Mouse (Mus musculus) midbrain, embryonic 16.5 days (tissue): ENCODE results near the gene Hipk4. TPM values are rescaled to one million over a fixed set of nuclear protein-coding genes. Genes with fewer than 3 reads are reported as not detected.

ENCODE experiments used
- ATAC-seq: fragments of 200-750 bp; cut with Nextera tagmentation; 2 replicates; pipeline ENCODE4 v1.8.0; 2017; ENCODE audit warnings: moderate TSS enrichment
- H3K27ac ChIP-seq: fragments of 300-500 bp; sonication (generic); 2 replicates; pipeline ENCODE4 v1.5.1; 2014; ENCODE audit warnings: mild to moderate bottlenecking, low read length, mixed read lengths
- H3K27me3 ChIP-seq: fragments of 300-500 bp; sonication (generic); 2 replicates; pipeline ENCODE4 v1.6.1; 2014; ENCODE audit warnings: low read depth, low read length, mixed read lengths; ENCODE audit not compliant: control insufficient read depth, insufficient read depth
- H3K36me3 ChIP-seq: fragments of 300-500 bp; sonication (generic); 2 replicates; pipeline ENCODE4 v1.6.1; 2014; ENCODE audit warnings: mild to moderate bottlenecking, low read length, moderate library complexity, mixed read lengths; ENCODE audit not compliant: control insufficient read depth, insufficient read depth
- H3K4me1 ChIP-seq: fragments of 300-500 bp; sonication (generic); 2 replicates; pipeline ENCODE4 v1.6.1; 2014; ENCODE audit warnings: mild to moderate bottlenecking, low read length, mixed read lengths; ENCODE audit not compliant: control insufficient read depth, insufficient read depth
- H3K4me2 ChIP-seq: fragments of 300-500 bp; sonication (generic); 2 replicates; pipeline ENCODE4 v1.6.1; 2014; ENCODE audit warnings: mild to moderate bottlenecking, low read length, mixed read lengths
- H3K4me3 ChIP-seq: fragments of 300-500 bp; sonication (generic); 2 replicates; pipeline ENCODE4 v1.5.1; 2014; ENCODE audit warnings: low read depth, mild to moderate bottlenecking, low read length, moderate library complexity, mixed read lengths
- H3K9ac ChIP-seq: fragments of 300-500 bp; sonication (generic); 2 replicates; pipeline ENCODE4 v1.6.1; 2014; ENCODE audit warnings: low read depth, low read length, mixed read lengths
- H3K9me3 ChIP-seq: fragments of 300-500 bp; sonication (generic); replicated peaks from 2 replicates; pipeline ENCODE4 v1.6.1; 2014; ENCODE audit warnings: mild to moderate bottlenecking, low read length, mixed read lengths; ENCODE audit not compliant: control insufficient read depth, poor library complexity, severe bottlenecking
- WGBS: fragments of 180-500 bp; shearing (Covaris S2); extraction: QIAGEN DNeasy Blood & Tissue Kit; methylation state at CpG from one replicate; pipeline ENCODE4 v1.1.7; 2014; 5-methylcytosine and 5-hydroxymethylcytosine counted together
- polyA plus RNA-seq: library from polyadenylated mRNA; unstranded; fragments of >200 nt; fragmentation: Nextera tagmentation; extraction: Ambion mirVana; gene quantifications from 2 replicates; pipeline ENCODE4 v1.2.1, GENCODE M21; 2015

The Hipk4 gene
- polyA plus RNA-seq, 1 experiment from 2014 or later = 0.88 TPM

DNA sequence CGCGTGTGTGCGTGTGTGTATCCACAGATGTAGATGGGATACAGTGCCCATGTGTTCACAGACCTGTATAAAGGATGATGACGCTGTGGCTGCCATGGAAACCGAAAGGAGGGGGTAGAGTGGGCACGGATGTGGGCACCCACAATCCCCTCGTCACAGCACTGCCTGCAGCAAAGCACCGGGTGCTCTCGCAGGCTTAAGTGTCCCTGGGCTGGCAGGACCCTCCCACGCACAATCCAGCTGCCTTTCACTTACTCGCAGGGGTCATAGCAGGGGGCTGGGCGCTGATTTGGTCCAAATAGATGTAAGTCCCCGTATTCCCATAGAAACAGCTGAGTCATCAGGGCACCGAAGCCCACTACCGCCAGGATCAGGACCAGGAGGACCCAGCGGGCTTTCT lies 18.4 kb downstream of the Hipk4 start:
- Histone ChIP-seq H3K4me1 (peaks cover 16% of the 10 kb centered on the region), H3K36me3 (peaks cover 13% of the 10 kb centered on the region), H3K27me3 (no peaks in the 10 kb centered on the region), H3K9ac (peak overlapping the region; percentile 86), H3K4me3 (peak overlapping the region; percentile 70), H3K27ac (0 out of 2 replicates have a peak overlapping the region, but pooled peaks have one; percentile 13), H3K9me3 (no peaks in the 10 kb centered on the region), H3K4me2 (peak overlapping the region; percentile 82)
- WGBS = 59% methylated on average over 16 of the region's 16 CpGs
- ATAC-seq = peak; percentile 44

DNA sequence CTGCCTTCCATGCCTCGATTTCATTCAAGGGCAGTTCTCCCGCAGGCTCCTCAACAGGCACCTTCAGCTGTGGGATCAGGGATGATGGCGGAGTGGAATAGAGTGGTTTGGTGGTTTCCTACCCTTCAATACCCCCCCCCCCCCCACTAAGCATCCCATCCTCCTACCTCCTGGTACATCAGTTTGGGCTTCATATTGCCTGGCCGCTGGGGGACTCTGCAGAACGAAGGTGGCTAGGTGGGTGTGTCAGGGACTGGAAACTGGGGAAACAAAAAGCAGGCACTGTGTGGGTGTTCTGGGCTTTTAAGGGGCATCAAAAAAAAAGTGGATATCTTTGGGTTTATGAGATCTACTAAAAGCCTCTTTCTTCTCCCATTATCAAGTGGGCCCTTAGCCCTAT lies 18.9 kb downstream of the Hipk4 start:
- Histone ChIP-seq H3K27ac (no peak overlapping the region), H3K4me1 (peaks cover 16% of the 10 kb centered on the region), H3K4me3 (peak overlapping the region; percentile 70), H3K9ac (peak overlapping the region; percentile 86), H3K9me3 (no peaks in the 10 kb centered on the region), H3K36me3 (peaks cover 8% of the 10 kb centered on the region), H3K27me3 (no peaks in the 10 kb centered on the region), H3K4me2 (peak overlapping the region; percentile 82)
- WGBS = 58% methylated on average over 5 of the region's 5 CpGs
- no peak; the same call in 1 of the 2 replicates for ATAC-seq

DNA sequence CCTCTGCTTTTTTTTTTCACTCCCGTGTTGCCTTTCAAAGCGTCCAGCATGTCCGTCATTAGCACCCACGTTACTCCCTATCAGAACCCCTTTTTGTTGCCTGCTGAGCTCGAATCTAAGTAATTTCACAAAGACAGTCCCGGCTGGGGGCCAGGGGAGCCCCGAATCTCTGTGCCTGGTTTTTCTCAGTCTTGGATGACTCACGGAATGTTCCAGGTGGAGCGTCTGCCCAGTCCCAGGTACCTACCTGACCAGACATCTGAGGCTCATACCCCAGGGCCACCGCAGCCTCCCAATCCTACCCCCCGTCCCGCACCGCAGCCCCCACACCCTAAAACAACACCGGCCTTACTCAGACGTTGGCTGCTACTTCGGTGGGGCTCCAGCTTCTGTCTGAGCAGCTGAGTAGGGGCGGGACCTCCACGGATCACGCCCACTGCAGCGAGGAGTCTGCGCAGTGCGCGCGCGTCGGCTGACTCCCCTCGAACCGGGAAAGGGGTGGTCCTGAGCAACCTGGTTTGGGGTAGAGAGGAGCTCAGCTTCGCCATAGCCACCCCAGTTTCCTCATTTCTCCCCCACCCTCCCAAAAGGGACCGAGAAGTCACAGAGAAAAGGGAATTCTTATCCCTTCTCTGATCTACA lies 19.4 kb downstream of the Hipk4 start:
- Histone ChIP-seq H3K27ac (peak overlapping the region; percentile 59), H3K36me3 (peaks cover 6% of the 10 kb centered on the region), H3K4me3 (peak overlapping the region; percentile 70), H3K4me1 (peaks cover 16% of the 10 kb centered on the region), H3K4me2 (peak overlapping the region; percentile 82), H3K9me3 (no peaks in the 10 kb centered on the region), H3K9ac (peak overlapping the region; percentile 86), H3K27me3 (no peaks in the 10 kb centered on the region)
- ATAC-seq = peak; percentile 95
- 3% methylated on average over 30 of the region's 30 CpGs for WGBS

DNA sequence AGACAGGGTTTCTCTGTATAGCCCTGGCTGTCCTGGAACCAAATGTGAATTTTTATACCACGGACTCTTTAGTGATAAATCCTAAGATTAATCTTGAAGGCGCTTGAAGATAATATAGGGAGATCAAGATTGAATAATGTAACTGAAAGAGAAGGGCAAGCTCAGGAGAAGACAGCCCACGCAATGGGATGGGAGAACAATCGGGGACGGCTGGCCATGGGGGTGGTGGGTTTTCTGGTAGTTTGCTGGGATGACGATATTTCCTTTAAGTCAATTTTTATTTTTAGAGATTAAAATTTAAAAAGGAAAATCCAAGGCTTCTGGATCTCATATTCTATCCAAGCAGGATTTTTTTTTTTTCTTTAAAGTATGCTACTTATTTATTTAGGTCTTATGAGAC lies 20.0 kb downstream of the Hipk4 start:
- peak overlapping the region; percentile 82 for H3K4me2 ChIP-seq
- H3K27ac ChIP-seq = peak overlapping the region; percentile 59; the same call in 1 of the 2 replicates
- H3K9me3 ChIP-seq = no peaks in the 10 kb centered on the region
- peaks cover 16% of the 10 kb centered on the region for H3K4me1 ChIP-seq
- H3K9ac ChIP-seq = peak overlapping the region; percentile 86
- 0 out of 2 replicates have a peak, but pooled peaks have one; percentile 22 for ATAC-seq
- H3K36me3 ChIP-seq = peaks cover 2% of the 10 kb centered on the region
- H3K4me3 ChIP-seq = peak overlapping the region; percentile 70
- WGBS = 51% methylated on average over 6 of the region's 6 CpGs
- H3K27me3 ChIP-seq = no peaks in the 10 kb centered on the region

DNA sequence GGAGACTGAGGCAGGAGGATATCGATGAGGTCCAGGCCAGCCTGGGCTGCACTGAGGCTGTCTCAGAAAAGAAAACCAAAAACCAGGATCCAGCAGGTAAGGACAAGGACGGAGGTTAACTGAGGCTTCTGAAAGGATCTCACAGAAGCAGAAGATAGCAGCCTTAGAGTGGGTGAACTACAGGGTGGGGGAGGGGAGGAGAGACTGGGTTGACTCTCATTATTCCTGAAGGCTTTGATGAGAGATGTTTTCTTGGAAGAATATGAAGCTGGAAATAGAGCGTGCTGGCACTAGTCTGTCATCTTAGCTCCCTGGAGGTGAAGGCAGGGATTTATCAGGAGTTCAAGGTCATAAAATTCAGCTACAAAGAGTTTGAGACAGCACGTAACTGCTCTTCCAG lies 20.8 kb downstream of the Hipk4 start:
- Histone ChIP-seq H3K9ac (no peak overlapping the region), H3K4me3 (no peak overlapping the region), H3K4me1 (peaks cover 16% of the 10 kb centered on the region), H3K36me3 (no peaks in the 10 kb centered on the region; the same call in 1 of the 2 replicates), H3K4me2 (no peak overlapping the region), H3K27me3 (no peaks in the 10 kb centered on the region), H3K9me3 (no peaks in the 10 kb centered on the region), H3K27ac (no peak overlapping the region)
- 79% methylated on average over 4 of the region's 4 CpGs for WGBS
- no peak for ATAC-seq

DNA sequence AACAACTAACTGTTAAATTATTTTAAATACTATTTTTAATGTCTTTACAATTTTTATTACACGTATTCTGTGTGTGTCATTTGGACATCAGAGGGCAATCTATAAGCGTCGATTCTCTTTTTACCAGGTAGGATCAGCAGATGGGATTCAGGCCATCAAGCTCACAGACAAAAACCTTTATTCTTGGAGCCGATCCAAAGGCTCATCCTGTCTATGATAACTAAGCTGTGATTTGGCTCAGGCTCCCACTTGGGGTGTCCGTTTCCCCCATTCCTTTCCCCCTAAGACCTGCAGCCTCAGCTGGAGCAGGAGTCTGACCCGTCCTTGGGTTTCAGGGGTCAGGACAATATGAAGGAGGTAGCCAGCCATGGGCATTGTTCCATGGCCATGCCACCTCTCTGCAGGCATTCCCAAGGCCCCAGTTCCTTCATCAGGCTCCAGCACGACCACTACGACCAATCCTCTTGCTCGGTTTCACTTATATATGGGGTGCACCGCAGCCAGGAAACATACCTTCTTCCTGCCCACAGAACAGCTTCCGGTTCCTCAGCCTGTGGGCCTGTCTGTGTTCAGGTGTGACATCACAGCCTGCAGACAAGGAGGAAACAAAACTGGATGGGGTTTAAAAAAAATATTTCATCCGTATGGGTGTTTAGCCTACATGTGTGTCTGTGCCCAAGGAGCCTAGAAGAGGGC lies 21.8 kb downstream of the Hipk4 start:
- H3K4me2 ChIP-seq = no peak overlapping the region
- WGBS = 87% methylated on average over 12 of the region's 12 CpGs
- H3K9me3 ChIP-seq = no peaks in the 10 kb centered on the region
- H3K36me3 ChIP-seq = no peaks in the 10 kb centered on the region
- H3K9ac ChIP-seq = no peak overlapping the region
- no peak for ATAC-seq
- peaks cover 16% of the 10 kb centered on the region for H3K4me1 ChIP-seq
- H3K4me3 ChIP-seq = no peak overlapping the region
- H3K27ac ChIP-seq = no peak overlapping the region
- no peaks in the 10 kb centered on the region for H3K27me3 ChIP-seq

DNA sequence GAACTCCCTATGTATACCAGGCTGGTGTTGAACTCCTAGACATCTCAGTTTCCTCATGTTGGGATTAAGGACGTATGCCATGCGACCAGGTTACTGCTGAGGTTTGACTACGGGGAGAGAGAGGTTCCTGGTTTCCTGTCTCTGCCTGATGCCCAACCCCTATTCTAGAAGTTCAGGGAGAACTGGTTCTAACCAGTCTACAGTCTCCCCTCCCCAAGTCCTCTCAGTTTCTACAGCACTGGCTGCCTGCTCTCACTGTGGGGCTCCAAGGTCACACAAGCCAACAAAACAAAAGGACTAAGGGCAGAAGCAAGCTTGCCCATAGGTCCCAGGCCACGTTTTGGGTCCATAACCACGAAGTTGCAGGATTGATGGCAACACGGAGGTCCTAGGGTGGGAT lies 26.5 kb downstream of the Hipk4 start:
- Histone ChIP-seq H3K4me3 (no peak overlapping the region), H3K27me3 (no peaks in the 10 kb centered on the region), H3K4me1 (peaks cover 18% of the 10 kb centered on the region), H3K9me3 (no peaks in the 10 kb centered on the region), H3K4me2 (no peak overlapping the region), H3K27ac (no peak overlapping the region), H3K36me3 (no peaks in the 10 kb centered on the region), H3K9ac (no peak overlapping the region)
- WGBS = 76% methylated on average over 6 of the region's 6 CpGs
- ATAC-seq = no peak

DNA sequence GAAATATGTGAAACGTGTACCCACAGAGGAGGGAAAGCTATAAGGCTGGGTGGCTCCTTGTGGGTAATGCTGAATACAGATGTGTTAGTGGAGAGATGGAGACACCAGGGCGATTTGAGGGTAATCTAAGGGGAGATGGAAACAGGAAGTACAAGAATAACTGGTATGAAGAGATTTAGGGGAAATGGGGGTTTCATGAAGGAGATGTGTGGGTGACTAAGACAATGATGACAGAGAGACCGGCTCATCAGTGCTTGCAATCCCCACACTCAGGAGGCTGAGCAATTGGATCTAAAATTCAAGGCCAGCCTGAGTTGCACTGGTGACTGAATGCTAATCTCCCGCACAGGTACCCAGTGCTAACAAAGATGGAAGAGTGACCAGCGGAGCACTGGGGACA lies 29.0 kb downstream of the Hipk4 start:
- 63% methylated on average over 5 of the region's 5 CpGs for WGBS
- H3K4me2 ChIP-seq = peak overlapping the region; percentile 91

DNA sequence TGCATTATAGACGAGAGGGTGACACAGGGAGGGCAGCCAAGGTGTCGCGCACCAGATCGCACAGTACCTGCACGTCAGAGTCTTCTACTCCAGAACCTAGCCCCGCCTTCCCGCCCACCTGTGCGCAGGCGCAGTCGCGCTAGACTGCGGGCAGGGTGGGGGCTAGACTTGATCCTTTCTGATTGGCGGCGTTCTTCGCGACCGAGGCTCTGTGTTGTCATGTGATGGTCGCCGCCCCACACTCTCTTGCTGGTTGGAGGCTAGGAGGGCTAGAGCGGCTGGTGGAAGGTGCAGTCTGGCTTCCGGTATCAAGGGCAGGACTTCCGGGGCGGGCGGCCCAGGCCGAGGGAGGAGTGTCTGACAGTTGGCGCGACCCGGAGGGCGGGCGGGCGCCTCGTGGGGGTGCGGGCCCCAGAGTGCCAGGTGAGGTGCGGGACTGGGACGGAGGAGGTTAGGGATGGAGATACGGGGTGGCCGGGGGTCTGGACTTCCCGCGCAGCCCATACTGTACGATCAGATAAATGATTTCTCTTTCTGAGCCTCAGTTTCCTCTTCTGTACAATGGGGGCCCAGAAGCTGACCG lies 30.0 kb downstream of the Hipk4 start, which contains the start of the genes Pld3 and 2310022A10Rik:
Pld3 (minus strand) TSS at position 288 of the 583 bp plus-strand sequence.
2310022A10Rik (plus strand) TSS at position 303 of the 583 bp plus-strand sequence.
- no peaks in the 10 kb centered on the region; the same call in 1 of the 2 replicates for H3K36me3 ChIP-seq
- H3K9me3 ChIP-seq = no peaks in the 10 kb centered on the region
- ATAC-seq = peak; percentile 99
- H3K9ac ChIP-seq = peak within 1 kb of the TSS; percentile 89
- peaks cover 22% of the 10 kb centered on the region for H3K4me1 ChIP-seq
- H3K27ac ChIP-seq = peak within 1 kb of the TSS; percentile 47
- H3K4me2 ChIP-seq = peak within 1 kb of the TSS; percentile 91
- H3K4me3 ChIP-seq = peak within 1 kb of the TSS; percentile 82
- no peaks in the 10 kb centered on the region for H3K27me3 ChIP-seq
- WGBS = 0% methylated on average over 41 of the region's 41 CpGs

More for the DNA sequence above, 29.0 kb downstream of the Hipk4 start:
- Histone ChIP-seq H3K36me3 (no peaks in the 10 kb centered on the region; the same call in 1 of the 2 replicates), H3K4me1 (peaks cover 22% of the 10 kb centered on the region), H3K9ac (peak overlapping the region; percentile 89), H3K27me3 (no peaks in the 10 kb centered on the region), H3K9me3 (no peaks in the 10 kb centered on the region), H3K27ac (no peak overlapping the region), H3K4me3 (peak overlapping the region; percentile 82)
- no peak for ATAC-seq
